Mouse (Mus musculus): ENCODE data around the gene Sh3gl3. TPM values are rescaled to one million over a fixed set of nuclear protein-coding genes. Genes with fewer than 3 reads are reported as not detected.

Gene Sh3gl3
- total RNA-seq, 1 experiment from 2014 or later, result 8.9 TPM

DNA sequence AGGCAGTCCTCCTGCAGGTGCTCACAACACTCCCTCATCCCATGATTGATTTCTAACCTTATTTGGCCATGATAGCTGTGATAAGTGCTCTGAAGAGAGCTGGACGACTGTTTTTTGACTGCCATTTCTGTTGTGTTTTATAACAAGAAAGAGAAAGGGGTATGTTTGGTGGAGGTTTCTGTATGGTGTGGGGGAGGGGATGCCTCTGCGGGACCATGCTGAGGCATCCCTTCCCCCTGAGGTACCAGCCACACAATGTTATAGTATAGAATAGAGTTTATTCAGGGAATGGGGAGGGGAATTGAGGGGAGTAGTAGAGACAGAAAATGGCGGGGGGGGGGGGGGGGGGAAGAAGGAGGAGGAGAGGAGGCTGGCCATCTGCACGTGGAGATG is 61.3 kb downstream of the Sh3gl3 start:
- DNase-seq, result no peak

DNA sequence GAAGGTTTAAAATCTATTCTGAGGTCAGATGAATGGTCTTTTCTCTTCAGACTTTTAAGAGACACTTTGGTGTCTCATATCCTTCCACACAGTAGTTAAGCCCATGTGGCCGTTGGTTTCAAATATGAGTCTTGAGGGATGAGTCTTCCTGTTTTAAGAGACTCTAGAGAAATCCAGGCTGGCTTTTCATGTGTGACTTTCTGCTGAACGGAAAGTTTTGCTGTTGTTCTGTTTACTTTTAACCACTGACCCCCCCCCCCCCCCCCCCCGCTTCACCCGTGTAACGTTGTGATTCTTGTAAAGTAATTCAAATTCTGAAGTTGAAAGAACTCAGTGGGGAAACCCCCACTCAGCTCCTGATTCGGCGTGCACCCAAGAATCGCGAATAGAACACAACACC is 61.8 kb downstream of the Sh3gl3 start:
- DNase-seq, result no peak

DNA sequence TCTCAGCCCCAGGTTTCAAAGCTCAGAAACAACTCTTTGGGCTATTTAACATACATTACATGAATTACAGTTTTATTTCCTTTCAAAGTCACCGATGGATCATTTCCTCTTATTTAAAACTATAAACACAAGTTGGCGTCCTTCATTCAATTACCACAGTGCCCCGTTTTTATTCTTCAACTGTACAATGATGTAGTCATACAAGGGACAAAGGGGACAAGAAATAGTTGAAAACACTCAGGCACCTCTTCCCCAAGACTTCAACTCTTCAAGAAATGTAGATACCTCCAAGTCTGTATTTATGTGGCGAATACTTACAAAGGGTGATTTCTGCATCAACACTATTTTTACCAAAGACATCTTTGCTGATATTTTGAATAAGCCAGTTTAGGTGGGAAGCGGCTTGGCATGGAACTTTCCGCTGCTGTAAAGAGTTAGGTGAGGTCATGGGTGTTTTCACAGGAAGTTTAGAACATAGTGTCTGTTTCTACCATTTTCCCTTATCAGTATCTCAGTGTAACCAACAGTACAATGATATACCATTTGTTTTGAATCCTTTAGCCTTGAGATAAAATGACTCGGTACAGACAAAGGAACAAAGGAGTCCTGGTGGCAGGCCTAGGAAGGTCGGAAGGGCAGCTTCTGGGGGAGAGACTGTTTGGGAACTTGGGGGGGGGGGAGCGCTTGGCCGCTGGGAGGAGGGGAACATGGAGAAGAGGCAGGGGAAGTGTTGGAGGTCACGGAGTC is 62.7 kb downstream of the Sh3gl3 start:
- DNase-seq, result no peak

DNA sequence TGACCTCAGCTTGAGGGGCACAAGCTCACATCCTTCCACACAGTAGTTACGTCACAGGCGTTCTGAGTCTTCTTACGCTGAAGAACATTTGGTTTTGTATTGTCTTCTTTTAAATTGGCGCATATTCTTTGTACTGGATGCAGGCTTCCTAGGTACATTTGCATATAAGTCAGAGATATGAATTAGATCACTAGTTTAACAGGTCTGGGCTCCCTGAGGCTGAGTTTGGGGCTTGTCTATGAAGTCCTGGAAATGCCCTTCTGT is 63.2 kb downstream of the Sh3gl3 start:
- DNase-seq, result no peak

DNA sequence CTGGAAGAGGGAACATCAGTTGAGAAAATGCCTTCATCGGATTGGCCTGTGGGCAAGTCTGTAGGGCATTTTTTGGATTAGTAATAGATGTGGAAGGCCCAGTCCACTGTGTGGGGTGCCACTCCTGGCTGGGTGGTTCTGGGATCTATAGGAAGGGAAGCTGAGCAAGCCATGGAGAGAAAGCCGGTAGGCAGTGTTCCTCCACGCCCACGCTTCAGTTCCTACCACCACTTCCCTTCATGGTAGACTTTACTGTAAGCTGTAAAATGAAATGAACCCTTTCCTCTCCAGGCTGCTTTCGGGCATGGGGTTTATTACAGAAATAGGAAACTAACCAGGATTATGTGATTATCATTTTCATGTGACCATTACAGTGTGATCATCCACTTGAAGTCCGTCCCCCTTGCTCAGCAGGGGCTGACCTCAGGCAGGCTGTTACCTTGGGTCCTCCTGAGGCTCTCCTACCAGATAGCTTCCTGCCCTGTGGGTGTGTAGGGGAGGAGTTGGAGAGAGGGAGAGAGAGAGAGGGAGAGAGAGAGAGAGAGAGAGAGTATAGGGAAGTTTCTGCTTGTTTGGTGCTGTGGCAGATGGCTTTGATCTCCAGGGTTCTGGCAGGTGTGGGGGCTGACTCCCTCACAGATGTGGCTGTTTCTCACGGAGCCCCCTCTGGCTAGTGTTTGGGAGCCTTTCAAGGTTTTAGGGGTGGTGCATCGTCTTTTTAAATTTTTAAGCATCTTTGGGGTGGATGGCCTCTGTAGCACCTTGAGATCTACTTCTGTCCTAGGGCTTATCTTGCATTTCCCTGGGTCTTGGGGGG is 67.0 kb downstream of the Sh3gl3 start:
- DNase-seq, result no peak

DNA sequence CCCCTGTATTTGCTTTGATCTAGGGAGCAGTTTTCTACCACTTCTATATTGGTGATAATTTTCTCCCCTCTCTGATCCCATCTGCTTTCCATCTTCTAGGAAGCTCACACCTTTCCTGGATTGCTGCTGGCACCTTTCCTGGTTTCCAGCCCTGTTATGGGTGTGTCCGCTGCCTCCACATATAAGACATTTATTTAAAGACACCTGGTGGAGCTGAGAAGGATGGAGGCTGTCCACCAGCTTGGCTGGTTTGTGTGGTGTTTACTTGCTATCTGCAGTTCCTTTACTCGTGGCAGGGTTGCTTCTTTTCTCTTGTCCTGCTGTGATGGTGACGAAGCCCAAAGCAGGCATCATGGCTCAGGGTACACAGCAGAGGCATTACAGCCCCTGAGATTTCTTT is 71.1 kb downstream of the Sh3gl3 start:
- DNase-seq, result no peak

DNA sequence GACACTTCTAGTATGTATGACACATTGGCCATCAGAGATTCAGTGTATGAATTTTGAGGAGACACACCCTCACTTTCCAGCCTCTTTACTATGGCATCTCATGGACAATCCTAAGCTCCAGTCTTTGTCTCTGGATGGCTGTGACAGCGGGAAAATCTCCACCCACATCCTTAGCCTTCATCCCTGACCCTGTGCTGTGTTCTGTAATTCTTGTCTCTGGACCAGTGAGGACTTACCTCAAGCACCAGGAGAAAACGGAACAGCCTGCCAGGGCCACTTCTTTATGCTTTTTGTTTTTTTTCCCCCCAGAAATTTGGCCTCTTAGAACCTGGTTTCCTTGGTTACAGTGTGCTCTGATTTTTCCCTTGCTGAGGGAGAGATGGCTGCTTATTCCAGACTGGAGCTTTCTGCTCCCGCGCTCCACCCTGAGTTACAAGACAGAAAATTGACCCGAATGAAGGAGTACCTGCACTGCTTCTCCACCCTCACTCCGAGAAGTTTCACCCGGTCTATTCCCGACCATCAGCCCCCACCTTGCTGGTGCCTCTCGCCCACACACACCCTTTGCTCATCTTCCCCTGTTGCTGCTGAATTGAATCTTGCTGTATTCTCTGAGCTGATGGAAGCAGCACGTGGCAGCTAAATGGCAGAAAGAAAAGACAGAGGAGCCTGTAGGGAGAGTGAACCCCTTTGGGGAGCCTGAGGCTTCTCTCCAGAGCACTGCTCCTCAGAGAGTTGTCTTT is 75.5 kb downstream of the Sh3gl3 start:
- no peak for DNase-seq

DNA sequence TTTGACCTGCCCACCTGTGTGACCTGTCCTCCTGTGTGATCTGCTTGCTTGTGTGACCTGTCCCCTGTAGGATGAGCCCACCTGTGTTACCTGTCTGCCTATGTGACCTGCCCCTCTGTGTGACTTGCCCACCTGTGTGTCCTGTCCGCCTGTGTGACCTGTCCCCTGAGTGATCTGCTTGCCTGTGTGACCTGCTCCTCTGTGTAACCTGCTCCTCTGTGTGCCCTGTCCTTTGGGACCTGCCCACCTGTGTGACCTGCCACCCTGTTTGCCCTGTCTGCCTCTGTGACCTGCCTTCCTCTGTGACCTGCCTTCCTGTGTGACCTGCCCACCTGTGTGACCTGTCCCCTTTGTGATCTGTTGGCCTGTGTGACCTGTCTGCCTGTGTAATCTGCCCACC is 79.7 kb downstream of the Sh3gl3 start:
- no peak for DNase-seq

DNA sequence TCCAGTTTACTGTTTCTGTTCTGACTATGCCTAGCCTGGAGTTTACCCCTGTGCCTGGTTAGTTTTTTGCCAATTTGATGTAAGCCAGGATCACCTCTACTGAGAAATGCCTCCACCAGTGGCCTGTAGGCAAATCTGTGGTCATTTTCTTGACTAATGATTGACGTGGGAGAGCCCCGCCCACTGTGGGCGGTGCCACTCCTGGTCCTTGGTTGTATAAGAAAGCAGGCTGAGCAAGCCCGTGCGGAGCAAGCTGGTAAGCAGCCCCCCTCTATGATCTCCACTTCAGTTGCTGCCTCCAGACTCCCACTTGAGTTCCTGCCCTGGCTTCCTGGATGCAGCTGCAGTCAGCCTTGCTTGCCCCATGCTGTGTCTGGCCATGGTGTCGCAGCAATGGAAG is 83.3 kb downstream of the Sh3gl3 start:
- DNase-seq, result no peak

DNA sequence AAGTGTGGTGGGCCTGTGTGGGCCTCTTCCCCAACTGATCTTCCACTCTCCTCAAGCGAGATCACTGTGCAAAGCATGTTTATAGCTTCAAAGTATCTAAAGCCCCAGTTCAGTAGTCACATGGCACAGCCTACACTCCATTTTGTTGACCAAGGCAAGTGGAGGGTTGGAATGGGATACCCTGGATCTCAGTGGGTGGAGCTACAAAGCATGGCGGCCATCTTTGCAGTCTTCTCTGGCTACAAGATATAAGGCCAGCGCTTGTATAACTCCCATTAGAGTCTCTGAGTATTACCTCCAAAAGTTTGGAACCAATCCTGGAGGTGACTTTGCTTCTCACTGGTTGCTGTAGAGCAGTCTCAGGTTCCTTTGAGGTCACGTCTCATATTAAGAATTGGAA is 83.9 kb downstream of the Sh3gl3 start:
- no peak for DNase-seq

DNA sequence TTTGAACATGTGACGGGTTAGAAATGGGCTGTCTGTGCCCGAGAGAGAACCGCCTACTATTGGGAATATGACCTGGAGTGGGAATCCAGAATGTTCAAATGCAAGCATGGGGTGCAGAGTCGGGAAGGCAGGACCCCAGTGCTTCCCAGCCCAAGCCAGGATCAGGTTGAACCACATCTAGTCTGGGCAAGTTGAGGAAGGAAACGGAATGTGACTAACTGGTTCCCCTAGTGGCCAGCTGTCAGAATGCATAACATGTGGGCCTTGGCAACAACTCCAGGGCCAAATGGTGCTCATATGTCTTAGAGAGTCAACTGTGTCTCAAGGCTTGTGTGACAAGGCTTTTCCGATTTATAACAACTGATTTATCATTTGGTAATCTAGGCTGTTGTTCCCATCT is 86.6 kb downstream of the Sh3gl3 start:
- peak; percentile 70 for DNase-seq

DNA sequence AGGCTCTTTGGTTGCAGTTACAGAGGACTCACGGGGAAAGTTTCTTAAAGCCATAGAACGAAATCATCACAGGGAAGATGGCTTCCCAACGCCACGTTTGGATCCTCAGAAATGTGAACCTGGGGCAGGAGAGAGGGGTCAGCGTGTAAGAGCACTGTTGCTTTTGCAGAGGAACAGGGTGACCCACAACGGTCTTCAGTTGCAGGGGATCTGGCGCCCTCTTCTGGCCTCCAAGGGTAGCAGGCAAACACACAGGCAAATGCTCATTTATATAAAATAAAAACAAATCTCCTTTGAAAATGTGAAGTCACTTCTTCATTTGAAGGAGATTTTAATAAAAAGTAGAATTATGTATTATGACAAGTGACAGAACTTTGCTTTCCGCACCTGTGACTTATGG is 89.5 kb downstream of the Sh3gl3 start:
- peak; percentile 81 for DNase-seq

DNA sequence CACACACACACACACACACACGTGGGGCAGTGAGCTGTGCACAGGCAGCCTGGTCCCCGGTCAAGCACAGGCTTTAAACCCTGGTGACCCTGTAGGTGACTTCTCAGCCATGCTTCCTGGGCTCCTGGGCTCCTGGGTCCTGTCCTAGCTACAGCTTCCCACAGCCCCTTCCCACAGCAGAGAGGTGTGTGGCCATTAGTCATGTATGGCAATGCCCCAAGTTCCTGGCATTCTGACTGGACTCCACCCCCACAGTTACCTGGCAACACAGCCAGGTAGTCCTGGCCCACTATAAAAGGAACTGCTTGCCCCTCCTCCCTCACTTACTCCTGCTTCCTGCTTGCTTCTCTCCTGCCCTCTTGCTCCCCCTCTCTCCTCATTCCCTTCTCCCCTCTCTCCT is 90.5 kb downstream of the Sh3gl3 start:
- DNase-seq, result no peak

DNA sequence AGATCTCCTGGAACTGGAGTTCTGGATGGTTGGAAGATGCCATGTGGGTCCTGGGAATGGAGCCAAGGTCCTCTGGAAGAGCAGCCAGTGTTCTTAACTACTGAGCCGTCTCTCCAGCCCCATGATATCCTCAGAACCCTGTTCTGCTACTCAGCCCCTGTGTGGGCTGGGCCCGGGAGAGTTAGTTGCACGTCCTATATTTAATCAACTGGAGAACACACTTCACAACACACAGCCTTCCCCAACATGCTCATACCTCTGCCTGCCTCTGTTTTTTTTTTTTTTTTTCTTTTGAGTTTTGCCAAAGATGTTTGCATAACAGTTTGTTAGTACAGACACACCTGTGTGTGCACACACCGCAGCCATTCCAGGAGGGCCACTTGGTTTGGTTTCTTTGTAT is 91.7 kb downstream of the Sh3gl3 start:
- no peak for DNase-seq

DNA sequence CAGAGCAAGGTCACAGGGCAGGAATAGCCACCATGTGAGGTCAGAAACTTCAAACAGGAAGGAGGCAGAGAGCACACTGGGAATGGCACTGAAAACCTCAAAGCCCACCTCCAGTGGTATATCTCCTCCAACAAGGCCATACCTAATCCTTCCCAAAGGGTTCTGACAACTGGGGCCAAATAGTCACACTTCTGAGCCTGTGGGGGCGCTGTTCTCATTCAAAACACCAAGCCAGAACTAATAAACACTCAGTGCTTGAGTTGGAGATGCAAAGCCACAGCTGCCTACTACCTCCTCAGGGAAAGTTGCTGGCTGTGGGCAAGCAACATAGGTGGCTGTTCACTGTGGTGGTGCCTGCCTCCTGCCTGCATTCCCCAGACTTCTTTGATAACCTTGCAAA is 96.3 kb downstream of the Sh3gl3 start:
- no peak for DNase-seq

DNA sequence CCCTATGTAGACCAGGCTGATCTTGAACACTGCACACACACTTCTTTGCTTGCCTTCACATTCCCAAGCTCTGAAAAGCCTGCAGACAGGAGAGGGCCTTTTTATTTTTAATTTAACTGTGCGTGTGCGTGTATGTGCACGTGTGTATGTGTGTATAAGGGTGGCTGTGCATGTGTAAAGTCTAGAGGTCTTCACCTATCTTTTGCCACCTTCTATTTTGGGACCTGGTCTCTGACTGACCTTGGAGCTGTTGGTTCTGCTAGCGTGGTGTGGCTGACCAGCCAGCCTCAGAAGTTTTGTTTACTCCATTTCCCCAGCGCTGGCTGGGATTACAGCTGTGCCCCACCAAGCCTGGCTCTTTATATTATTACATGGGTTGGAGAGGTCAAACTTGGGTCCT is 98.1 kb downstream of the Sh3gl3 start:
- DNase-seq, result no peak

DNA sequence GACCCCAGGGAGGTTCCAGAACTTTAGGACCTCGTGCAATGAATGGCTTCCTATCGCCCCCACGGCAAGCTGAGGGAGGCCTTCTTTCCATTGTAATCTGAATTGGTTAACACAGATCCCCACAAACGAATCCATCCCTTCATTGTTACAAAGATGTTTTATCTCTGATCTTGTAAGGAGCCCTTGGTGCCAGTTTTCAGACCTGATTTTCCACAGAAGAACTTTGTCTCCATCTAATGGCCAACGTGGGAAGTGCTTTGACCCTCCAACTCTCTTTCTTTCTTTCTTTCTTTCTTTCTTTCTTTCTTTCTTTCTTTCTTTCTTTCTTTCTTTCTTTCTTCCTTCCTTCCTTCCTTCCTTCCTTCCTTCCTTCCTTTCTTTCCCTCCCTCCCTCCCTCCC is 99.2 kb downstream of the Sh3gl3 start:
- DNase-seq, result peak; percentile 46

DNA sequence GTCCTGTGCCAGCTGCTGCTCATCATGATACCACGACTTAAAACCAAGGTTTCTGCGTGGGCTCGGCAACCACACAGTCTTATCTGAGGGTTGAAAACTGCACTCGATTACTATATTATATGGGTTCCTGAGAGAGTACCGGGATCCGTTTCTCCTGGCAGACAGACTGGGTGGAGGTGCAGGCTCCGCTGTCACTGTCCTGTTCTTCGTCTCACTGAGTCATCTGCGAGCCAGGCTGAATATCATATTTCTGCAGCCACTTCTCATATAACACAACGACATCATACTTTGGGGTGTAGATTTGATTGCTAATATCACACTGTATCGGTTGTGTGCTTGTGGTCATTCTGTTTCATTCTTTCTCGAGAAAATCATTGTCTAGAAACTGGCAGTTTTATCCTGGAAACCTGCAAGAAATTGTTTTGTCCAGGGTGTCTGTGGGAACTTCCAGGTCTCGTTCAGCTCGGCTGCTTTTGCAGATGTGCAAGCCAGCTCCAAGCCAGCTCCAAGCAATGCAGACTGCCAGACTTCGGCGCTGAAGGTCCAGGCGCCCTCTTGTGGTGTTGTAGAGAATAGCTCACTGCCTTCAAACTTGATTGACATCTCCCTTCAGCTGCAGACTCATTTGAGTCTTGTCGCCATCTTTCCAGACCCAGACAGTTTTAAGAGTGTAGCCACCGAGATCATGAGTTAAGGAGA is 100.5 kb downstream of the Sh3gl3 start:
- DNase-seq, result peak; percentile 54

DNA sequence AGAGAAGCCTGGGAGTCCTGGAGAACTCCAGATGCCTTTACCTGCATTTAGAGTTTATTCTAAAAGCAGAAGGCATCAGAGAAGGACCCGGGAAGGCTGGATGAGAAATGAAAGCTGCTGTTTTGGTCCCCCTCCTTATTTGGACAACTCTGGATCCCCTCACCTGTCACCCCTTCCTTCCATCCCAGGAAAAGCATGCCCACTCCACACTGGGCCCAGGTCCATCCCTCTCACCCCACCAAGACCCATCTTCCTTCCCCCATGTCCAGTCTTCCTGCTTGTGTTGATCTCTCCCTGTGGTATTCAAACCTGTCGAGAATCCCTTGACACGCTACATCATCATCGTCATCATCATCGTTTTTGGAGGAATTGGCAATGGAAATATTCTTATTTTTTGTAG is 101.3 kb downstream of the Sh3gl3 start:
- DNase-seq, result no peak

DNA sequence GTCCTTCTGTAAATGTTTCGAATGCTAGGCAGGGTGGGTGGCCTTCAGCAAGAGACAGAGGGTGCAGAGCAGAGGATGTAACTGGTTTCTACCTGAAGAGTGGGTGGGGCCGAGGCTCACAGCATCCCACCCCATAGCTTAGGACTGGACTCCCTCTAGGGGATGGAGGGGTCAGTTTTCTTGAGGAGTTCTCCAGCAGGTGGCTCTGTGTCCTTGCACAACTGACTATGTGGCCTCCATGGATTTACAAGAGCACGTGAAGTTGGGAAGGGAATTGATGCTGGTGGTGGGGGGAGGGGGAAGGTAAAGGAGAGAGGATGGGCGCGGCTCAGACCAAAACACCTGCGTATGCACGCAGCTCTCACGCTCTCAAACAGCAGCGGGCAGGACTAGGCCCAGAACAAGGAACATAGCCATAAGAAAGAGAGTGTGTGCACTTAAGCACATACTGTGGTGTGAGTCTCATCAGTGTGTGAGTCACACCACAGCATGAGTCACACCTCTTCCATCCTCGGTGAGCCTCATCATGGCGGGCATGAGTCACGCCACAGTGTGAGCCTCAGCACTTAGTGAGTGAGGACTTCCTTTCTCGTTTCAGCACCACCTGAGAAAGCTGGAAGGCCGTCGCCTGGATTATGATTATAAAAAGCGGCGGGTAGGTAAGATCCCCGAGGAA is 102.0 kb downstream of the Sh3gl3 start:
- peak; percentile 59 for DNase-seq

DNA sequence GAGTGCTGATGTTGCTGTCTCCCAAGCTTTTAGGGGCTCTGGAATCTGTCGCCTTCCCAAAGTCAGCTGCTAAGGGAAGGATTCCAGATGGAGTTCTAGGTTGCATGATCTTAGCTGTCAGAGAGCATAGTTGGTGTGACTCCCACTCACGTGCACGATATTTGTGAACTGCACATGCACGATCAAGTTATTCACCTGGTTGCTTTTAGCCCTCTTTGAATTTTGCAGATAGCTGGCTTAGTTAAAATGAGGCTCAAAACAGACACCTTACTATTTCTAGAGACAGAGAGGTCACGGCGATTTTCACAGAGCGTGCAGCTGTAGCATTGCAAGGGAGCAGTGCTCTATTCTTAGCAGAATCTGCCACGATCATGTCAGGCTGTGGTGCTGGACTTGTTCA is 108.4 kb downstream of the Sh3gl3 start:
- no peak for DNase-seq

DNA sequence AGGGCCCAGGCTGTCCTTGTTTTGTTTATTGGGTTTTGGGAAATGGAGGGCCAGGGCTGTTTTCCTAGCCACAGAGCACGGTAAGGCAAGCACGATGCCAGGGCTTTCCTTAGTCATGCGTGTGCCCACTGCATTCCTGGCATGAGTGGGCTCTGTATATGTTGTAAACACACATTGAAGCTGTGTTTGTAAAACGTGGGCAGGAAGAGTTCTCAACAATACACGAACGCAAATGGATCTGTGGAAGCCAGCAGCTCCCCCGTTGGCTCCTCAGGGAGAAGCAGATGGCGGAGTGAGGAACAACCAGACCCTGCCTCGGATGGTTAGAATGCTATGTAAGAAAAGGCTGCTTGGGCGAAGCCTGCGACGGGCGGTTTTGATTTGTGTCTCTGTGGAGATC is 108.8 kb downstream of the Sh3gl3 start:
- no peak for DNase-seq

Data from adrenal gland, postnatal 14 days (tissue).